Mouse (Mus musculus) adrenal gland, postnatal 10 days (tissue): ENCODE measurements at regions not wholly inside any gene's neighbourhood (a gene's known extent, or its start where the extent isn't known, plus 50 kb on each side); places are given as distances from the start of the nearest gene placed in this dataset.

Experiments
- DNase-seq: peaks from one replicate; pipeline ENCODE4 v3.0.0; 2021; ENCODE audit warnings: mixed read lengths

- DNase-seq = no peak
These were observed 420.8 kb upstream of the Lcorl start for GRCm38 (mm10) chr5:46278190-46278589.

GRCm38 (mm10) chr5:46256730-46257129 is 399.3 kb upstream of the Lcorl start:
- no peak for DNase-seq

GRCm38 (mm10) chr5:46253940-46254339 is 396.5 kb upstream of the Lcorl start:
- DNase-seq = no peak

- no peak for DNase-seq
These were observed 378.1 kb upstream of the Lcorl start for GRCm38 (mm10) chr5:46235364-46236067.

GRCm38 (mm10) chr5:46232780-46233179 is 375.4 kb upstream of the Lcorl start:
- no peak for DNase-seq

GRCm38 (mm10) chr5:46228667-46229066 is 371.3 kb upstream of the Lcorl start:
- DNase-seq = no peak

GRCm38 (mm10) chr5:46212845-46213468 is 355.5 kb upstream of the Lcorl start:
- DNase-seq = peak; percentile 30

- no peak for DNase-seq
These were observed 351.7 kb upstream of the Lcorl start for GRCm38 (mm10) chr5:46209076-46209475.

- DNase-seq = no peak
These were observed 346.3 kb upstream of the Lcorl start for GRCm38 (mm10) chr5:46203744-46204143.

- DNase-seq = no peak
These were observed 345.0 kb upstream of the Lcorl start for GRCm38 (mm10) chr5:46202457-46202772.

GRCm38 (mm10) chr5:46201639-46202456 is 344.4 kb upstream of the Lcorl start:
- DNase-seq = no peak

- no peak for DNase-seq
These were observed 329.5 kb upstream of the Lcorl start for GRCm38 (mm10) chr5:46186908-46187307.

GRCm38 (mm10) chr5:46182157-46182556 is 324.7 kb upstream of the Lcorl start:
- peak; percentile 5 for DNase-seq

- DNase-seq = no peak
These were observed 314.9 kb upstream of the Lcorl start for GRCm38 (mm10) chr5:46172315-46172714.

- DNase-seq = no peak
These were observed 303.4 kb upstream of the Lcorl start for GRCm38 (mm10) chr5:46160774-46161173.

GRCm38 (mm10) chr5:46151973-46152372 is 294.6 kb upstream of the Lcorl start:
- DNase-seq = no peak

- DNase-seq = peak; percentile 10
These were observed 293.4 kb upstream of the Lcorl start for GRCm38 (mm10) chr5:46150825-46151224.

GRCm38 (mm10) chr5:46149851-46150615 is 292.6 kb upstream of the Lcorl start:
- no peak for DNase-seq

GRCm38 (mm10) chr5:46139024-46139423 is 281.6 kb upstream of the Lcorl start:
- DNase-seq = no peak

GRCm38 (mm10) chr5:46137695-46138094 is 280.3 kb upstream of the Lcorl start:
- no peak for DNase-seq

- no peak for DNase-seq
These were observed 250.6 kb upstream of the Lcorl start for GRCm38 (mm10) chr5:46108020-46108419.

- DNase-seq = no peak
These were observed 245.9 kb upstream of the Lcorl start for GRCm38 (mm10) chr5:46103350-46103749.

- DNase-seq = no peak
These were observed 235.1 kb upstream of the Lcorl start for GRCm38 (mm10) chr5:46092549-46092948.
